Mouse (Mus musculus) lung, postnatal 0 days (tissue): ENCODE measurements around the gene Trim44. TPM values are rescaled to one million over a fixed set of nuclear protein-coding genes. Genes with fewer than 3 reads are reported as not detected.
A peak's percentile ranks its signal among the peaks of the same experiment; 100 is the strongest.

ENCODE experiments used
- ATAC-seq: fragments of 200-750 bp; cut with Nextera tagmentation; 2 replicates; pipeline ENCODE4 v1.8.0; 2017; ENCODE audit warnings: moderate library complexity
- DNase-seq: peaks from one replicate; pipeline ENCODE4 v3.0.0-alpha.2; 2016; ENCODE audit warnings: low spot score
- H3K27ac ChIP-seq: fragments of 300-500 bp; sonication (generic); 2 replicates; pipeline ENCODE4 v1.5.1; 2014; ENCODE audit warnings: antibody characterized with exemption, mild to moderate bottlenecking, low read length, mixed read lengths
- H3K27me3 ChIP-seq: fragments of 300-500 bp; sonication (generic); replicated peaks from 2 replicates; pipeline ENCODE4 v1.6.1; 2014; ENCODE audit warnings: low read length, mixed read lengths; ENCODE audit not compliant: insufficient read depth
- H3K36me3 ChIP-seq: fragments of 300-500 bp; sonication (generic); 2 replicates; pipeline ENCODE4 v1.6.1; 2014; ENCODE audit warnings: low read length, mixed read lengths; ENCODE audit not compliant: insufficient read depth
- H3K4me1 ChIP-seq: fragments of 300-500 bp; sonication (generic); 2 replicates; pipeline ENCODE4 v1.6.1; 2014; ENCODE audit warnings: antibody characterized with exemption, low read depth, low read length, mixed read lengths; ENCODE audit not compliant: insufficient read depth
- H3K4me2 ChIP-seq: fragments of 300-500 bp; sonication (generic); replicated peaks from 2 replicates; pipeline ENCODE4 v1.6.1; 2014; ENCODE audit warnings: low read depth, mild to moderate bottlenecking, low read length, moderate library complexity, mixed read lengths
- H3K4me3 ChIP-seq: fragments of 300-500 bp; sonication (generic); 2 replicates; pipeline ENCODE4 v1.5.1; 2014; ENCODE audit warnings: low read depth, low read length
- H3K9ac ChIP-seq: fragments of 300-500 bp; sonication (generic); replicated peaks from 2 replicates; pipeline ENCODE4 v1.6.1; 2014; ENCODE audit warnings: low read depth, mild to moderate bottlenecking
- H3K9me3 ChIP-seq: fragments of 300-500 bp; sonication (generic); 2 replicates; pipeline ENCODE4 v1.6.1; 2016; ENCODE audit warnings: low read length, mixed read lengths
- CTCF ChIP-seq: IDR thresholded peaks from 2 replicates; pipeline ENCODE4 v1.5.1; 2016; ENCODE audit warnings: antibody characterized with exemption, mild to moderate bottlenecking
- EP300 ChIP-seq: IDR thresholded peaks from 2 replicates; pipeline ENCODE4 v1.6.1; 2016; ENCODE audit warnings: antibody characterized with exemption, mild to moderate bottlenecking, control low read depth
- WGBS: fragments of 180-500 bp; shearing (Covaris S2); extraction: QIAGEN DNeasy Blood & Tissue Kit; methylation state at CpG from one replicate; pipeline ENCODE4 v1.1.7; 2014; 5-methylcytosine and 5-hydroxymethylcytosine counted together
- polyA plus RNA-seq: library from polyadenylated mRNA; unstranded; fragments of >200 nt; fragmentation: Nextera tagmentation; extraction: Ambion mirVana; gene quantifications from 2 replicates; pipeline ENCODE4 v1.2.1, GENCODE M21; 2015

The Trim44 gene
- 12.7 and 17.3 TPM in 2 replicates for polyA plus RNA-seq

DNA sequence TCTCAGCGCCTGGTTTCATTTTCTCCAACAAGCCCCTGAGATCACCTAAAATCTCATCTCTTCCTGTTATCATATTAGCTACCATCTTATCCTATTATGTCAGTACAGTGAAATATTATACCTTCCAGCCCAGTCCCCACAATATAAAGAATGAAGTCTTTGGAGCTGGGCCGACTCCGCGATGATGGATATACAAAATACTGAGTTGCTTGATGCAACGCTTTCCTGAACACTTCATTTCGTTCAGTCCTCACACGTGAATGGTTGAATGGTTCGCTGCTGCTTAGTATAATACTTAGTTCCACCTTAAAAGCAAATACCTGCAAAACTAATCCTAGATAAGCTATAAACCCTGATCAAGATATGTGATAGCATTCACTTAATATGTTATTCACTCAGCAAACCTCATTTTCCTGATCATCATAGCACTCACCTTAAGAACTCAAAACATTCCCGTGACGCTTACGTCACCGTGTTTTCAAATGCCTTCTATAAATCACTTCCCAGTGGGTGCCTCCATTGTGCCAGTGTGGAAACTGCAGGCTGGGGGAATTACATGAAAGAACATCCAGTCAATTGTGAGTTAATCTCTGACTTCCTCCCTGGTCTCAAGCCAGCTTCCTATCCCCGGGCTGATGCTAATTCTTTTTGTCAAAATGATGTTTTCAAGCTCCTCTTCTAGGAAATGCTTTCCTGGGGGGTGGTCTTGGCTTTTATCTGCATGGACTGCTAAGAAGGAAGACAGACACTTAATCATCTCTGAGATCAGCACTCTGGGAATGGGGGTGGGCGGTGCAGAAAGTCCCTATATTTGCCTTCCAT lies at the start of gene Trim44:
Gene Trim44 (minus strand): TSS at position 466 of the 822 bp plus-strand sequence.
- DNase-seq = no peak
- Histone ChIP-seq H3K4me2 (peak within 1 kb of the TSS; percentile 29; the same call in 1 of the 2 replicates), H3K9me3 (no peaks in the 10 kb centered on the region), H3K27ac (no peak within 1 kb of the TSS), H3K36me3 (no peaks in the 10 kb centered on the region), H3K4me3 (no peak within 1 kb of the TSS), H3K9ac (no peak within 1 kb of the TSS), H3K27me3 (no peaks in the 10 kb centered on the region), H3K4me1 (no peaks in the 10 kb centered on the region)
- TF ChIP-seq CTCF = no peak
- no peak for TF ChIP-seq EP300
- WGBS = 37% methylated on average over 14 of the region's 14 CpGs
- ATAC-seq = no peak

DNA sequence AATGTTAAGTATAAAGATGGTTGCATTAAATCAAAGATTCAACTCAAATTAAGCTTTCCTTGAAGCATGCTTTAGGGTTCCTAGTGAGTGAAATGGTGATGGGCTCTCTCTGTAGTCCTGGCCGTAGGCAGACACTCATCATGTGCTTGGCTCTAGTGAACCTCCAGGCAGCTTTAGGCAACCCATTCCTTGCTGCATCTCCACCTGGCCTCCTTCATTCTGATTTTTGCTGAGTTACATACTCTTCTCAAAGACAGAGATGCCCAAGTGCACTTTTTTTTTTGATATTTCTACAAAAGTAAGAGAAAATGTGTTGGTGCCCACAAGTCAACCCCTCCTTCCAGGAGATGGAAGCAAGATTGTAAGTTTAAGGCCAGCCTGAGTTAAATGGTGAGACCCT lies 47.5 kb upstream of the Trim44 start:
- Histone ChIP-seq H3K4me2 (no peak overlapping the region), H3K27me3 (peaks cover 3% of the 10 kb centered on the region; the same call in 1 of the 2 replicates), H3K36me3 (no peaks in the 10 kb centered on the region), H3K4me3 (no peak overlapping the region), H3K9me3 (no peaks in the 10 kb centered on the region), H3K9ac (no peak overlapping the region), H3K4me1 (peaks cover 6% of the 10 kb centered on the region), H3K27ac (no peak overlapping the region)
- DNase-seq = no peak
- ATAC-seq = no peak
- TF ChIP-seq CTCF (no peak), EP300 (no peak)
- WGBS = 83% methylated on average over 1 of the region's 1 CpGs

DNA sequence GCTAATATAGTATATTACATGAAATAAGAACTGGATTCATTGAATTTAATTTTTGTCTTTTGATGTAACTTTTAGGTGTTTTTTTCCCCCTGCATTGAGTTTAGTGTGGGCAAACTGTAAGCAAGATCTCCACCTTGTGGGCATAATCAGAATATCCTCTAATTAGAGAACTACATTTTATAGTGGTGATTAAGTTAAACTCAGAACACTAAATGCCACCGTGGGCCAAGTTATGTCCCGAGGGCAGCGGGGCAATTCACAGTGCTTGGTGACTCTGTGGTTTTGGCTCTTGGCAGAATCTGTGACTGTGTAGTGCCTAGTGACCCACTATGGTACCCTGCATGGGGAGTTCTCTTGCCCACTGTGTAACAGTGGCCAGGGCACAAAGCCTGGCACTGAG lies 45.8 kb upstream of the Trim44 start:
- peak; percentile 72 for DNase-seq
- Histone ChIP-seq H3K4me3 (no peak overlapping the region), H3K36me3 (no peaks in the 10 kb centered on the region), H3K9ac (no peak overlapping the region), H3K27me3 (peaks cover 3% of the 10 kb centered on the region; the same call in 1 of the 2 replicates), H3K9me3 (no peaks in the 10 kb centered on the region), H3K4me1 (peaks cover 9% of the 10 kb centered on the region), H3K4me2 (no peak overlapping the region), H3K27ac (no peak overlapping the region)
- WGBS = 28% methylated on average over 3 of the region's 3 CpGs
- ATAC-seq = no peak
- TF ChIP-seq EP300 (no peak), CTCF (peak; percentile 74)

DNA sequence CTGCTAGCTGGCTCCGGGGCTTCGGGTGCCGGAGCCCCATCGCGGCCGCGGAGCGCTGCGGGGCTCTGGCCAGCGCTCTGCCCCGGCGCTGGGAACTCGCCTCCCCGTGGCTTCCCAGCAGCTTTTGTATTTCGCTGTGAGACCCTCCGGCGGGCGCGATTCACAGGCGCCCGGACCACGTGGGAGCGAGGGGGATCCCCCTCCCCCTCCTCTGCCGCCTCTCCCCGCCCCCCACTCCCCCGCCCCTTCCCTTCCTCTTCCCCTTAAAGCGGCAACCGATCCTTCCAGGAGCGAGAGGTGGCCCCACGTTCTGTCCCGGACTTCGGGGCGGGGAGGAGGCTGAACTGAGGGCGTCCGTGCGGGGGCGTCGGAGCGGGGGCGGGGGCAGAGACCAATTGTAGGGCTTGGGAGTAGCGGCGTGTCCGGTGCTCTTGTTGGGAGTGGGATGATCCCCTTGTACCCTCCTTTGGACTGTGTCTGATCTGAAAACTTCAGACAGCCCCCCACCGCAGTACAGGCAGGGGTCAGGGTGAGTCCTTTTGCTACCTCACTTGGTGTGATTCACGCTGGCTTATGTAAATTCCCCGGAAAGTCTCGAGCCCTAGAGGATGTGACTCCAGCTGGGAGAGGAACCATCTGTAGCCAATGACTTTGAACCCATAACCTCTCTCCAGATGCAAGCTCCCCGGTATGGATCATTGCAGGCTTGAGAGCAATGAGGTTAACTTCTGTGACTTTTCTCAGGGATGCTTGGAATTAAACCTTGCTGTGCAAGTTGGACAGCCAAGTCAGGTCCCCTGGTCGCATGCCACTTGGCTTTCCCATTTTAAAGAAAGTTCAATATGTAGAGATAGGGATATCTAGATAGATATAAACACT lies 44.3 kb upstream of the Trim44 start, which contains the start of gene Fjx1:
Gene Fjx1 (minus strand): TSS at position 829 of the 879 bp plus-strand sequence.
- TF ChIP-seq CTCF (no peak), EP300 (no peak)
- H3K36me3 ChIP-seq = no peaks in the 10 kb centered on the region

DNA sequence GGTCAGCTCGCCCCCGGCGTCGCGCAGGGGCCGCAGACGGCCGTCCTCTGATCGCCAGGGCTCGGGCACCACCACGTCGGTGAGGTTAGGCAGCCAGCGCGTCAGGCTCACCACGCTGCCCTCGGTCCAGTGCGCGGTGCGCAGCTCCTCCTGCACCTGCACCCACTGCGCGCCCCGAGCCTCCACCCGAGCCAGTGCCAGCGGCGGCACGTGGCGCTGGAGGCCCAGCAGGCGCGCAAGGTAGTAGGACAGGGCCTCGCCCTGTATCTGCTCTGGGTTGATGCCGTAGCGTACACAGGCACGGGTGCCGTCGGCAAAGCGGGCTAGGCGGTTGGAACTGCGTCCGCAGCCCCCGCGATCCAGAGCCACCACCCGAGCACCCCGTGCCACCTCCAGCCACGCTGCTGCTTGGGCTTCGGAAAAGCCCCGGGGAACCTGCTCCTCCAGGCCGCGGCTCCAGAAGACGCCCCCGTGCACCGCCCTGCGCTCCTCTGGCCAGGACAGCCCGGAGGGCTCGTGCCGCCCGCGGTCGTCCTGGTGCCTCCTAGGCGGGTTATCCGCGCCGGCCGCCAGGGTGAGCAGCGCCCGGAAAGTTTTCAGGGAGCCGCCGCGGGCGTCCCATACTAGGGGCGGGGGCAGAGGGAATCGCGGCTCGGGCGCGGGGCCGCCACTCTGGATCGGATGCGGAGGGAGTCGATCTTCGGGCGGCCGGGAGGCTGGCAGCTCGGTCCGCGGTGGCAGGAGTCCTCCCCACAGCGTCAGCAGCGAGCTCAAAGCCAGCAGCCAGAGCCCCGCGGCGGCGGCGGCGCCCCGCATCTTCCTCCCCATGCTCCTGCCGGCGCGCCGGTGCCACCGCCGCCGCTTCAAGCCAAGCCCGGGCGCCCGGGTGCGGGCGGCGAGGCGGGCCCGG lies 43.4 kb upstream of the Trim44 start:
- TF ChIP-seq EP300 (no peak), CTCF (peak; percentile 39)
- Histone ChIP-seq H3K36me3 (no peaks in the 10 kb centered on the region), H3K9ac (peak overlapping the region; percentile 39), H3K4me2 (peak overlapping the region; percentile 99), H3K27ac (peak overlapping the region; percentile 28), H3K4me3 (peak overlapping the region; percentile 65), H3K4me1 (peaks cover 9% of the 10 kb centered on the region), H3K9me3 (no peaks in the 10 kb centered on the region), H3K27me3 (peaks cover 3% of the 10 kb centered on the region; the same call in 1 of the 2 replicates)
- under 1% methylated on average over 87 of the region's 109 CpGs for WGBS
- DNase-seq (peak; percentile 40), ATAC-seq (peak; percentile 60)

More for the DNA sequence above, 44.3 kb upstream of the Trim44 start, which contains the start of gene Fjx1:
- Histone ChIP-seq H3K4me3 (peak within 1 kb of the TSS; percentile 65), H3K4me2 (peak within 1 kb of the TSS; percentile 99), H3K9me3 (no peaks in the 10 kb centered on the region), H3K4me1 (peaks cover 9% of the 10 kb centered on the region), H3K27ac (peak within 1 kb of the TSS; percentile 28), H3K27me3 (peaks cover 3% of the 10 kb centered on the region; the same call in 1 of the 2 replicates), H3K9ac (peak within 1 kb of the TSS; percentile 39)
- ATAC-seq = peak; percentile 56
- 2% methylated on average over 23 of the region's 49 CpGs for WGBS
- DNase-seq = peak; percentile 55
